Mouse (Mus musculus) G1E (cell line): ENCODE data around the gene Gm38392.

Experiments used
- CTCF ChIP-seq: IDR thresholded peaks from 2 replicates; pipeline ENCODE4 v1.5.1; 2012; ENCODE audit warnings: low read depth, low read length, inconsistent platforms, mixed read lengths
- GATA1 ChIP-seq: IDR thresholded peaks from 2 replicates; pipeline ENCODE4 v1.6.1; 2012; ENCODE audit warnings: borderline replicate concordance, low read length, inconsistent platforms, mixed read lengths

GRCm38 (mm10) chr3:88212356-88212755 lies 74.7 kb downstream of the Gm38392 start:
- TF ChIP-seq CTCF: no peak
- no peak for TF ChIP-seq GATA1
